Mouse (Mus musculus) cortical plate, adult 2 months (tissue): ENCODE data around the gene Akap7. TPM values are rescaled to one million over a fixed set of nuclear protein-coding genes. Genes with fewer than 3 reads are reported as not detected.
"Not testable (repeated sequence)": the region's sequence is repeated elsewhere in the genome, so short reads cannot be mapped to it uniquely, and the experiment has no call there.

Experiments
- H3K27ac ChIP-seq: fragments of 200-500 bp; 2 replicates; pipeline ENCODE4 v1.5.1; 2012; ENCODE audit warnings: low read length, control low read depth, inconsistent platforms; ENCODE audit not compliant: insufficient read depth
- H3K4me1 ChIP-seq: fragments of 200-500 bp; 2 replicates; pipeline ENCODE4 v1.6.1; 2011; ENCODE audit warnings: low read length; ENCODE audit not compliant: control insufficient read depth, insufficient read depth
- H3K4me3 ChIP-seq: fragments of 200-500 bp; 2 replicates; pipeline ENCODE4 v1.5.1; 2011; ENCODE audit warnings: mild to moderate bottlenecking, low read length, control low read depth; ENCODE audit not compliant: insufficient read depth
- CTCF ChIP-seq: fragments of 200-500 bp; IDR thresholded peaks from 2 replicates; pipeline ENCODE4 v1.5.1; 2011; ENCODE audit warnings: mild to moderate bottlenecking, control low read depth, low read length; ENCODE audit not compliant: insufficient read depth; ENCODE audit errors: extremely low read depth
- POLR2A ChIP-seq: fragments of 200-500 bp; IDR thresholded peaks from 2 replicates; pipeline ENCODE4 v1.6.1; 2011; ENCODE audit warnings: mild to moderate bottlenecking, low read length, control low read depth; ENCODE audit not compliant: insufficient read depth; ENCODE audit errors: extremely low read depth
- polyA plus RNA-seq: library from polyadenylated mRNA; depleted of rRNA; stranded (reverse); fragments of >200 nt; gene quantifications from 2 replicates; pipeline ENCODE4 v1.2.3, GENCODE M21; 2012

Akap7 gene
- polyA plus RNA-seq, 1 experiment, result 70.5 TPM

GRCm38 (mm10) chr10:25184819-25185603 is 122.7 kb downstream of the Akap7 start:
- Histone ChIP-seq H3K4me3 (no peak overlapping the region), H3K27ac (no peak overlapping the region), H3K4me1 (peaks cover 8% of the 10 kb centered on the region)
- TF ChIP-seq CTCF, result no peak
- TF ChIP-seq POLR2A, result no peak

DNA sequence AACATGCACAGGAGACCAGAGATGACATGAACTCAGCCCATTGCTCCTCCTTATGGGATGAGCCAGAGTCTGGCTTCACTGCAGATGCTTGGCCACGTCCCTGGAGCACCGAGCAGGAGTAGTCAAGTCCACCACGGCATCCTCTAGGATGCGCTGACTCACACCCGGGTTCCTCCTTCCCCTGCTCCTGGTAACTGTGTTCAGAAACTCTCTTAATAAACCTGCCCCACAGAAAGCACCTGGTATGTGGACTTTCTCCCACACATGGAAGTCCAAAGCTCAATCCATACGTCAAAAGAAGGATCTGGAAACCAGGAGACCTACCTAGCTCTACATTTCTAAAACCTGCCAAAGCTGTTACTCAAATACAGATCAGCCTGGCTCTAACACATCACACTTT is 124.4 kb downstream of the Akap7 start:
- TF ChIP-seq POLR2A (no peak), CTCF (no peak)
- Histone ChIP-seq H3K4me3 (no peak overlapping the region), H3K27ac (no peak overlapping the region), H3K4me1 (peaks cover 12% of the 10 kb centered on the region)

GRCm38 (mm10) chr10:25179030-25179429 is 128.6 kb downstream of the Akap7 start:
- Histone ChIP-seq H3K4me3 (no peak overlapping the region), H3K4me1 (peaks cover 9% of the 10 kb centered on the region), H3K27ac (no peak overlapping the region)
- TF ChIP-seq POLR2A (no peak), CTCF (no peak)

DNA sequence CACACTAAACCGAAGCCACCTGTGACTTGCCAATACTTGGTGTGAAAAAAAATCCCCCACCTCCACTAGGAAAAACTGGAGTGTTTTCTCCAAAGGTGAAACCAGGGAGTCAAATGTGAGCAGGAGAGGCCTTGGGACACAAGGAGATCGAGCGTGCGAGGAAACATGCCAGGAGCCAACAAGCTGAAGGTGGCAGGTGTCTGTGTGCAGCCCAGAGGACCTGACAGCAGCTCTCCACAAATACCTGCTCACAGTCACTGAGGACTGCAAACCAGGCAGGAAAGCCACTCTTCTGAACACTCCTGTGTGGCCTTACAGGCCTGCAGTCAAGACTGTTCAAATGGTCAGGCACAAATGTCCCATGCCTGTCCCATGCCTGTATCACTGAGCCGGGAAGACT is 130.4 kb downstream of the Akap7 start:
- H3K4me3 ChIP-seq, result no peak overlapping the region
- no peak for TF ChIP-seq POLR2A
- no peak for TF ChIP-seq CTCF
- no peak overlapping the region for H3K27ac ChIP-seq
- H3K4me1 ChIP-seq, result peaks cover 6% of the 10 kb centered on the region

GRCm38 (mm10) chr10:25174872-25175271 is 132.8 kb downstream of the Akap7 start:
- Histone ChIP-seq H3K4me1 (peaks cover 4% of the 10 kb centered on the region), H3K4me3 (no peak overlapping the region), H3K27ac (no peak overlapping the region)
- TF ChIP-seq CTCF (no peak), POLR2A (no peak)

- no peak overlapping the region for H3K27ac ChIP-seq
- H3K4me3 ChIP-seq, result no peak overlapping the region
- TF ChIP-seq CTCF (no peak), POLR2A (no peak)
- H3K4me1 ChIP-seq, result no peaks in the 10 kb centered on the region
These were observed 140.1 kb downstream of the Akap7 start for GRCm38 (mm10) chr10:25167365-25168194.

DNA sequence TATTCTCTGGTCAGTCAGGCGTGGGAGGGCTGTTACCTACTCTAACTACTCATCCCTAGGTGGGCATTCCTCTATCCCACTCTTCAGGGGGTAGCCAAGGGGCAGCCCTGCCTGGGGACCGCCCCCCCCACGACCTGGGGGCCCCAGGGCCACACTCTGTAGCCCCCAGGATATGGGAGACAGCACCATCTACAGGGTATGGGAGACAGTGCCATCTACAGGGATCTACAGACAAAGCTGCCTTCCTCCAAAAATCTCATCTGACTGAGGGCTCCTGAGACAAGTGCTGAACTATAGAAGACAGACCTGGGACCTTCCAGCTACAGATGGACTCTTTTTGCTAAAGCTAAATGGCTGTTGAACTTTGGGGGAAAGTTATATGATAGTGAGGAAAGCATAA is 144.2 kb downstream of the Akap7 start:
- H3K4me3 ChIP-seq, result not testable (repeated sequence)

GRCm38 (mm10) chr10:25161701-25162100 is 146.0 kb downstream of the Akap7 start:
- TF ChIP-seq POLR2A (no peak), CTCF (no peak)
- Histone ChIP-seq H3K27ac (no peak overlapping the region; the same call in 1 of the 2 replicates), H3K4me1 (0 out of 2 replicates have a peak, but pooled peaks cover 1% of the 10 kb centered on the region), H3K4me3 (no peak overlapping the region)

More for the DNA sequence above, 144.2 kb downstream of the Akap7 start:
- H3K4me1 ChIP-seq, H3K27ac ChIP-seq: not testable (repeated sequence)

GRCm38 (mm10) chr10:25158651-25159050 is 149.0 kb downstream of the Akap7 start:
- H3K27ac ChIP-seq, result no peak overlapping the region
- H3K4me1 ChIP-seq, result 0 out of 2 replicates have a peak, but pooled peaks cover 1% of the 10 kb centered on the region
- no peak overlapping the region for H3K4me3 ChIP-seq
- TF ChIP-seq CTCF, result no peak
- TF ChIP-seq POLR2A, result no peak
